Mouse (Mus musculus) limb, embryonic 13.5 days (tissue): ENCODE measurements around the gene Dusp13. TPM values are rescaled to one million over a fixed set of nuclear protein-coding genes. Genes with fewer than 3 reads are reported as not detected.
A peak's percentile ranks its signal among the peaks of the same experiment; 100 is the strongest.

Experiments
- ATAC-seq: fragments of 200-750 bp; cut with Nextera tagmentation; 2 replicates; pipeline ENCODE4 v1.8.0; 2017; ENCODE audit warnings: low read depth, moderate number of reproducible peaks, moderate TSS enrichment; ENCODE audit not compliant: low FRiP score
- H3K27ac ChIP-seq: fragments of 300-500 bp; sonication (generic); 2 replicates; pipeline ENCODE4 v1.5.1; 2015; ENCODE audit warnings: inconsistent platforms, mild to moderate bottlenecking, moderate library complexity
- H3K27me3 ChIP-seq: fragments of 300-500 bp; sonication (generic); 2 replicates; pipeline ENCODE4 v1.6.1; 2015; ENCODE audit warnings: mild to moderate bottlenecking, inconsistent platforms
- H3K36me3 ChIP-seq: fragments of 300-500 bp; sonication (generic); 2 replicates; pipeline ENCODE4 v1.6.1; 2015; ENCODE audit warnings: inconsistent platforms, mild to moderate bottlenecking, moderate library complexity
- H3K4me1 ChIP-seq: fragments of 300-500 bp; sonication (generic); 2 replicates; pipeline ENCODE4 v1.6.1; 2015; ENCODE audit warnings: inconsistent platforms
- H3K4me2 ChIP-seq: fragments of 300-500 bp; sonication (generic); replicated peaks from 2 replicates; pipeline ENCODE4 v1.6.1; 2015; ENCODE audit warnings: inconsistent platforms, mild to moderate bottlenecking, moderate library complexity
- H3K4me3 ChIP-seq: fragments of 300-500 bp; sonication (generic); 2 replicates; pipeline ENCODE4 v1.5.1; 2015; ENCODE audit warnings: moderate library complexity, mild to moderate bottlenecking, inconsistent platforms
- H3K9ac ChIP-seq: fragments of 300-500 bp; sonication (generic); 2 replicates; pipeline ENCODE4 v1.6.1; 2015; ENCODE audit warnings: mild to moderate bottlenecking, inconsistent platforms
- H3K9me3 ChIP-seq: fragments of 300-500 bp; sonication (generic); 2 replicates; pipeline ENCODE4 v1.6.1; 2016; ENCODE audit warnings: inconsistent platforms
- WGBS: fragments of 180-500 bp; shearing (Covaris S2); methylation state at CpG from one replicate; pipeline ENCODE4 v1.1.7; 2015; 5-methylcytosine and 5-hydroxymethylcytosine counted together
- polyA plus RNA-seq: library from polyadenylated mRNA; unstranded; fragments of >200 nt; fragmentation: Nextera tagmentation; extraction: Ambion mirVana; gene quantifications from 2 replicates; pipeline ENCODE4 v1.2.1, GENCODE M21; 2015

The Dusp13 gene
- polyA plus RNA-seq, 1 experiment from 2014 or later: 0.46 TPM

DNA sequence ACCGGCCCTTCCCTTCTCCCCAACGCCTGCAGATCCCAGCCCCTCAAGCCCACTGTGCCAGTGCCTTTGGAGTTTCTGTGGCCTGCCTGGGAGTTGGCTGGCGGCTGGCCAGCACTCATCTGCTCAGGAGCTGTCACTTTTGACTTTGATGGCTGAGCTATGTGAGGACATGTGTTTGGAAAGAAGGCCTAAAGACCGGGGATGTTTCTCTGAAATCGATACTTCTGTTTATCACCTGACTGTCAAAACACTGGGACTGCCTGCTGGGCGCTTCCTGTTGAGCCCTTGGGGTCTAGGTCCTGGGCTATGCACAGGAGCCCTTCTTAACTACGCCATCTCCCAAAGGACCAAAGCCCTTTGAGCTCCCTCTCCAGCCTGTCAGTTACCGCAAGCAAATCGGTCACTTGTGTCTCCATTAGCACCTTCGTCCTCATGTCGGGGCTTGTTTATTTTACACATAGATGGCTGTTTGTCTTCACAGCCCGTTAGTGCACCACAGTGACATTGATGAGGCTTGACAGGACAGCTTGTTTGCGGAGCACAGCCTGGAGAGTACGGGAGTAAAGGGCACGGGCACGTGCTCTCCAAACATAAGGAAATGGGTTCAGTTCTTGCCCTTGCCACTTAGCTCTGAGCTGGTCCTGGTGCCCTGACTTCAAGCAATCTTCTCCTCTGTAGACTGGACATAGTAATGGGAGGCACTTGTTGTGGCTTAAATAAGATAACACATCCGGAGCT lies 31.2 kb downstream of the Dusp13 start:
- Histone ChIP-seq H3K9me3 (peaks cover 6% of the 10 kb centered on the region), H3K27me3 (no peaks in the 10 kb centered on the region), H3K4me3 (no peak overlapping the region), H3K27ac (peak overlapping the region; percentile 69), H3K4me2 (peak overlapping the region; percentile 23; the same call in 1 of the 2 replicates), H3K9ac (peak overlapping the region; percentile 5; the same call in 1 of the 2 replicates), H3K4me1 (peaks cover 28% of the 10 kb centered on the region), H3K36me3 (no peaks in the 10 kb centered on the region)
- WGBS: 20% methylated on average over 17 of the region's 17 CpGs
- ATAC-seq: peak; percentile 40; the same call in 1 of the 2 replicates

DNA sequence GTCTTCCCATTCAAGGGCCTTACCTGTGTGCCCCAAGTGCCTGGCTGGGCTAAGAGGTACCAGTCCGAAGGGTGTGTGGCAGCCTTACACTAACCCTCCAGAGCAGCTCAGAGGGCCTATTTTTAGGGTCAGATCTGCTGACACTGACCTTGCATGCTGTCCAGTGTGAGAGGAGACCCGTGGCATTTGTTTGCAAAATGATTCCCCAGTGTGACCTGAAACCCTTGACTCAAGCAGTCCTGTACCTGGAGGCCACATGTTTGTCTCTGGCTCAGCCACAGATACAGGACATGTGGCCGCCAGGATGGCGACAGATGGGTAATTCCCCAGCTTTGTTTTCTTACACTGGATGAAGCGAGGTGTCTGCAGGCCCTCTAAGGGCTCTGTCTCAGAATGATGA lies 36.5 kb downstream of the Dusp13 start, which contains the start of gene Dupd1:
Gene Dupd1 (minus strand): TSS at position 91 of the 400 bp plus-strand sequence.
- Histone ChIP-seq H3K9ac (no peak within 1 kb of the TSS), H3K27me3 (no peaks in the 10 kb centered on the region), H3K27ac (no peak within 1 kb of the TSS), H3K4me2 (no peak within 1 kb of the TSS), H3K9me3 (no peaks in the 10 kb centered on the region), H3K4me1 (peaks cover 31% of the 10 kb centered on the region), H3K36me3 (no peaks in the 10 kb centered on the region), H3K4me3 (no peak within 1 kb of the TSS)
- WGBS: 66% methylated on average over 5 of the region's 5 CpGs
- no peak for ATAC-seq

DNA sequence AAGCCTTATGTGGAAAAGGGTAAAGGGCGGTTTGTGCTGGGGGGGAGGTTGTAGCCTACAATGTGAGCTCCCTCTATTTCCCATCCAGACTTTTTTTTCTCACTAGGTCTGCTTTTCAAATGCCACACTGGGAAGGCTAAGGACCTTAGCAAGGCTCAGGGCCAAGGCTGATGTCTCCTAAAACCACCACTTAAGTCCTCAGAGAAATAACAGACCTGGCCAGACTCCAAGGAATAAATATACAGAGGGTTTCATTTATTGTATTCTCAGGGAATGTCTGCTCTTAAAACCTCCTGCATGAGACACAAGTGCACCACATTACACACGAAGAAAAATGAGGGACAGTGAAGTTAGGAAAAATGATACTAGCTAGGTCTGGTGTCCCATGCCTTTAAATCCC lies 39.8 kb downstream of the Dusp13 start:
- WGBS: 55% methylated on average over 2 of the region's 2 CpGs
- peaks cover 41% of the 10 kb centered on the region for H3K4me1 ChIP-seq
- H3K27me3 ChIP-seq: no peaks in the 10 kb centered on the region
- H3K27ac ChIP-seq: peak overlapping the region; percentile 78; the same call in 1 of the 2 replicates
- no peak overlapping the region for H3K4me3 ChIP-seq
- H3K9me3 ChIP-seq: no peaks in the 10 kb centered on the region
- H3K9ac ChIP-seq: no peak overlapping the region; the same call in 1 of the 2 replicates
- no peaks in the 10 kb centered on the region for H3K36me3 ChIP-seq
- ATAC-seq: no peak
- H3K4me2 ChIP-seq: no peak overlapping the region

DNA sequence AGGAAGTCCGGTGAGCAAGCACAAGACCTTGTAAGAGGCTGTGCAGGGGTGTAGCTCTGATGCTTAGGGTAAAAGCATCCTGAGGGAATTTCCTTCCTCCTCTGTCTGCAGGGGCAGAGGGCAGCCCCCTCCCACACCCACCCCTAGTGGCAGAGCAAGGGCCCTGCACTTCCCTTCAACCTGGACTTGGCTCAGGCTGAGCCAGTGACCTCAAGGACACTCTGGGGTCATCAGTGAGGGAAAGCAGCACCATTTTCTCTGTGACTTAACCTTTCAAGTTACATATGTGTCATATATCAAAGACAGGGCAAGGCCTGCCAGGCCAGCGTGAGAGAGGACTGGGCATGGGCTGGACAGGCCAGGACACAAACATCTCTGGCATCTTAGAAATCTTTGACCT lies 41.4 kb downstream of the Dusp13 start:
- H3K27ac ChIP-seq: no peak overlapping the region
- H3K4me1 ChIP-seq: peaks cover 41% of the 10 kb centered on the region
- H3K9me3 ChIP-seq: no peaks in the 10 kb centered on the region
- no peaks in the 10 kb centered on the region for H3K27me3 ChIP-seq
- no peak for ATAC-seq
- H3K4me2 ChIP-seq: no peak overlapping the region
- no peak overlapping the region for H3K9ac ChIP-seq
- H3K36me3 ChIP-seq: no peaks in the 10 kb centered on the region
- no peak overlapping the region for H3K4me3 ChIP-seq
- WGBS: 64% methylated on average over 2 of the region's 2 CpGs

DNA sequence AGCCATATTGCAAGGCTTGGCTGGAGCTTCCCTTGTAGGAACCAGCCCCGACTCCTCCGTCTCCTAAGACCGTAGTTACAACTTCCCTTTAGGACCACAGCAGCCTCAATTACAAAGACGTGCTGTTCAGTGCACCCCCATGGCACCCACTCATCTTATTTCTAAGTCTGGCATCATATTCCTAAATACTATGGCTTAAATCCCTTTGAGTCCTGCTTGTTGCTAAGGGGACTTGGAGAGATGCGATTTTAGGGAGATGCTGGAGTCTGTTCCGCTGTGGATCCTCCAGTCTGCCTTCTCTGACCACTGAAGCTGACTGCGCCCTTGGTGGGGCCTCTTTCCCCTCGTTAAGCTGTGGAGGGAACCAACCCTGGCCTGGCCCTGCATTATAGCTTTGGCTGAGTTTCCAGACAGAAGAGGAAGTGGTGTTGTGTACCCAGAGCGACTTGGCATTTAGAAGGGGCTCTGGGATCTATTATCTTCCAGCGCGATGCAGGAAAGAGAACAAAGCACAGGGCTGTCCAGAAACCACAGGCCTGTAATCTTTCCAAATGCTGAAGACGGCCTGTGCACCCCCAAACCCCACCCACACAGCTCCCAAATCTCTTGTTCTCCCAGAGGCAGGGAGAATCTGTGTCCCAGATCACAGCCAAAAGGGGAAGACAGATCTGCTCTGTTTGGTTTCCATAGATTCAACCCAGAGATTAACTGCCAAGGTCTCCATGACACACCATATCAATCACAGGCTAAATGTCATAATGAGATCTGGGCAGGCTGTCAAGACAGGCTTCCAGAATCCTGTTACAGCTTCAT lies 44.0 kb downstream of the Dusp13 start:
- Histone ChIP-seq H3K9ac (no peak overlapping the region), H3K27me3 (no peaks in the 10 kb centered on the region), H3K27ac (peak overlapping the region; percentile 93), H3K9me3 (no peaks in the 10 kb centered on the region), H3K4me1 (peaks cover 41% of the 10 kb centered on the region), H3K4me2 (no peak overlapping the region), H3K4me3 (no peak overlapping the region), H3K36me3 (no peaks in the 10 kb centered on the region)
- 29% methylated on average over 12 of the region's 12 CpGs for WGBS
- peak; percentile 84 for ATAC-seq

DNA sequence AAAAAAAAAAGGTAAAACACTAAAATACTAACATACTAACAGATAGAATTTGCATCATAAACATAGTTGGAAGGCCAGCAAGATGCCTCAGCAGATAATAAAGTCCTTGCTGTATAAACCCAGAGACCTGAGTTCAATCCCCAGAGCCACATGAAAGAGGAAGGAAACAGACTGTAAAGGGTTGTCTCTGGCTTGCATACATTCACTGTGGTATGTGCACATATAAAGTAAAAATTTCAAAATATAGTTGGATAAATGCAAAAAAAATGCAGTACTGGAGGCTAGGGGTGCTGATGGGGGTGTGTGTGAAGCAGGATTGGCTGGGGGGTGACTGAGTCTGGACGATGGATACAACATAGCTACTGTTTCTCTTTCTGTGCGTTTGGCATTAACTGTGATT lies 45.5 kb downstream of the Dusp13 start:
- WGBS: 83% methylated on average over 2 of the region's 2 CpGs
- no peaks in the 10 kb centered on the region for H3K9me3 ChIP-seq
- H3K4me2 ChIP-seq: no peak overlapping the region
- H3K4me1 ChIP-seq: peaks cover 33% of the 10 kb centered on the region
- no peak overlapping the region for H3K9ac ChIP-seq
- no peaks in the 10 kb centered on the region for H3K27me3 ChIP-seq
- H3K27ac ChIP-seq: peak overlapping the region; percentile 93; the same call in 1 of the 2 replicates
- H3K36me3 ChIP-seq: no peaks in the 10 kb centered on the region
- H3K4me3 ChIP-seq: no peak overlapping the region
- no peak for ATAC-seq

DNA sequence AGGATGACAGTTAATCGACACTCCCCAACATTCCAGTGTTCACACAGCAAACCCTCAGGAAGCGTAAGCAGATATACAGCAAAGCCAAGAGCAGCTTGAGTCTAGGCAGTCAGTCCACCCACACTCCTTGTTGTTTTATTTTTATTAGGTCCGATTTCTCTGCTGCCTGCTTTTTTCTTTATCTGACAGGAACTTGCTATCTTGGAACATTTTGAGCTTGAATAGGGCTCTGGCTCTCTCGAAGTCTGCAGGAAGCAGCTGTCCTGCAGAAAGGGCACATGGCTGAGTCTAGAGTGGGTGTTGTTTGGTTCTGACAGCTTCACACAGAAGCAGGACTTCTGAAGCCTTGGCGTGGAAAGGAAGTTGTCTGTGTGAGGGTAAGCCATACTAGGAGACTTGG lies 47.7 kb downstream of the Dusp13 start:
- ATAC-seq: no peak
- H3K4me2 ChIP-seq: no peak overlapping the region
- no peak overlapping the region for H3K4me3 ChIP-seq
- H3K9me3 ChIP-seq: no peaks in the 10 kb centered on the region
- H3K9ac ChIP-seq: no peak overlapping the region
- H3K27ac ChIP-seq: no peak overlapping the region; the same call in 1 of the 2 replicates
- no peaks in the 10 kb centered on the region for H3K27me3 ChIP-seq
- H3K4me1 ChIP-seq: peaks cover 23% of the 10 kb centered on the region
- 72% methylated on average over 5 of the region's 5 CpGs for WGBS
- no peaks in the 10 kb centered on the region for H3K36me3 ChIP-seq

DNA sequence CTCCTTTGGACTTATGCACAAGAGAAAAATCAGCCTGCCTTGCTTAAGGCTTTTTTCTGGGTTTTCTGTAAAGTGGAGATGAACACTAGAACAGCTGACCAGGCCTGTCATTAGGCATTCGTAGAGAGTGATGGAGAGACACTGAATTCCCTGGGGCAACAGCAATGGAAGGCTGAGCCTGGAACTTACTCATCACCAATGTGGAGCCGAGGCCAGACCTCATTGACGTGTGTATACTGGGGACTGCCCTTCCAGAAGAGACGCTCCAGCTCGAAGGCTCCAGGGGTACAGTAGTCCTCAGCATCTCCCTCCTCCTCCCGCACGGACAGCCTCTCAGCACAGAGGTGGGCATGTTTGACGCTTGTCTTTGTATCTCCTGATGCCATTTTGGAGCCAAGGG lies 48.3 kb downstream of the Dusp13 start:
- H3K9me3 ChIP-seq: no peaks in the 10 kb centered on the region
- no peak for ATAC-seq
- 91% methylated on average over 8 of the region's 8 CpGs for WGBS
- H3K4me3 ChIP-seq: no peak overlapping the region
- no peaks in the 10 kb centered on the region for H3K27me3 ChIP-seq
- H3K27ac ChIP-seq: no peak overlapping the region
- peaks cover 19% of the 10 kb centered on the region for H3K4me1 ChIP-seq
- H3K36me3 ChIP-seq: no peaks in the 10 kb centered on the region
- no peak overlapping the region for H3K4me2 ChIP-seq
- no peak overlapping the region for H3K9ac ChIP-seq

DNA sequence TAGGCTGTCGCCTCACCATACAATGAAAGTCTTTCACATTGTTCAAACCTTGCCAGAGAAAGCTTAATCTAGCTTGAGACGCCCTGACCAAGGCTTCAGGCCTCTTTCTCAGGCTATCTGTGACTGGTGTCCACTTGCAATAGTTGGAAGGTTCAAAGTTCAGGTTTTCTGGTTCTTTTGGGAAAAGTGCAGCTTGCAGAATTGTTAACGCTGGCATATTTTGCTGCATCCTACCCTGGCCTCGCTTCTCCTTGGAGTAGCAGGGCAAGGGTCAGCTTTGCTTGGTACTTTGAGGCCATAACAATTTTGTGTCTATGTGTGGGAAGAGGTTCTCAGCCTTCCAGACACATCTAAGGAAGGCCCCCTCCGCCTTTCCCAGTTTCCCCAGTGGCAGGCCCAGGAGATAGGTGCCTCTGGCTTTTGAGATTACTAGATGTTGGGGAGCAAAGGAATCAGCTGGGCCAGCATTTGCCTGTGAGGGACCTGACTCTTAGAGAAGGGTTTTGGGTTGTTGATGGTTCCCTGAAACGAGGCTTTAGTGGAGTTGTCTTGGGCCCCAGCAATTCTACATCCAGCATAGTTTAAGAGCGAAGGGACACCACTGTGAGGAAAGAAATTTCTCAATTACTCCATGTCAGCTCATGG lies 54.7 kb downstream of the Dusp13 start:
- WGBS: 74% methylated on average over 7 of the region's 7 CpGs
- Histone ChIP-seq H3K9ac (no peak overlapping the region), H3K4me1 (peaks cover 6% of the 10 kb centered on the region; the same call in 1 of the 2 replicates), H3K27me3 (no peaks in the 10 kb centered on the region), H3K4me3 (no peak overlapping the region), H3K36me3 (peaks cover 3% of the 10 kb centered on the region; the same call in 1 of the 2 replicates), H3K27ac (0 out of 2 replicates have a peak overlapping the region, but pooled peaks have one; percentile 16), H3K9me3 (peaks cover 5% of the 10 kb centered on the region), H3K4me2 (no peak overlapping the region)
- ATAC-seq: no peak

DNA sequence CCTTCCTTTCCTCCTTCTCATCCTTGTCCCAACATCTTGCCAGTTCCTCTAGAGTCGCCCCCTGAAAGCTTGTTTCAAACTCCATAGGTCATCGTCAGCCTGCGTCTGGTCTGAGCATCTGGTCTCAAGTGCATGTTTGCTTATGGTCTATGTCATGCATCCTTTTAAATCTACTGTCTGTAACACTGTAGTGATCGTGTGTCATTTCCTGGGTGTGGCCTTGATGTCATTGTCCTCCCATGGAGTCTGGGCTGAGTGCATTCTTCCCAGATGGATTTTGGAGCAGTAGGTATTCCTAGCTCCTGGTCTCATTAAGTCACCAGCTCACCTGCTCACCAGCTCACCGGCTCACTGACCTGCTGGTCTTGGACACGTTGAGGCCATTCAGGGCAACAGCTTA lies 56.0 kb downstream of the Dusp13 start:
- Histone ChIP-seq H3K36me3 (peaks cover 3% of the 10 kb centered on the region; the same call in 1 of the 2 replicates), H3K4me3 (no peak overlapping the region), H3K4me1 (peaks cover 6% of the 10 kb centered on the region; the same call in 1 of the 2 replicates), H3K27ac (no peak overlapping the region), H3K9me3 (peaks cover 5% of the 10 kb centered on the region), H3K9ac (no peak overlapping the region), H3K27me3 (no peaks in the 10 kb centered on the region), H3K4me2 (no peak overlapping the region)
- no peak for ATAC-seq
- 71% methylated on average over 6 of the region's 6 CpGs for WGBS

DNA sequence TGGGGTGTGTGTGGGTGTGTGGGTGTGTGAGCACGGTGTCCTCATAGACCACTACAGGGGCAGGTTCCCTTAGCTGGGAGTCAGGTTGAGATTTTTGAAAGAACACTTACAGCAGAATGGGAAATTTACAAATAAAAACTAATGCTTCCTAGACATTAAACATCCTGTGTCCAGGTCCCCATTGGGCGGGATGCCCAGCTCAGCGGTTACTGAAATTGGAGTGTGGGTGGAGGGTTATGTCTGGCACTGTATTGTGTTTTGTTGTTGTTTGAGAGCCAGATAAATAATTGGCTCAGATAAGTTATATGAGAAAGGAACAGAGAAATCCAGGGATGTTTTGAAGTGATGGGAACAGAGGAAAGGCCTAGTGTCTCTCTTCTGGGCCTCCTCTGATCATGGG lies 59.9 kb downstream of the Dusp13 start:
- Histone ChIP-seq H3K4me2 (no peak overlapping the region), H3K27me3 (no peaks in the 10 kb centered on the region), H3K4me3 (no peak overlapping the region), H3K9me3 (peaks cover 5% of the 10 kb centered on the region), H3K36me3 (peaks cover 3% of the 10 kb centered on the region; the same call in 1 of the 2 replicates), H3K4me1 (peaks cover 13% of the 10 kb centered on the region), H3K27ac (no peak overlapping the region), H3K9ac (no peak overlapping the region)
- WGBS: 88% methylated on average over 3 of the region's 3 CpGs
- ATAC-seq: no peak
